17 mouse cellular contexts compared by ENCODE assay signal in genomic region chr15:3396149-3396548, GRCm38 (mm10).
"Had no signal": no experiment of that assay in that cellular context is flagged by ENCODE, and none has a peak within 500 bp of the region (broad histone marks: within the 10 kb centered on the region; RNA-seq: fewer than 3 reads in every experiment).

No protein-coding gene starts in this region.

- ATAC-seq: inflammation-experienced regulatory T-cells, adult 6 months; intestine, embryonic 16.5 days; midbrain, embryonic 15.5 days had no signal

- H3K27ac ChIP-seq: hindbrain, postnatal 0 days; layer of hippocampus, adult 2 months; liver, embryonic 13.5 days; macrophage; midbrain, embryonic 12.5 days; midbrain, embryonic 15.5 days; stomach, embryonic 15.5 days had no signal

- H3K4me3 ChIP-seq: layer of hippocampus, adult 2 months; liver, embryonic 13.5 days; midbrain, embryonic 12.5 days; midbrain, embryonic 15.5 days; stomach, embryonic 15.5 days had no signal

- H3K9ac ChIP-seq: liver, embryonic 13.5 days; midbrain, embryonic 12.5 days; midbrain, embryonic 15.5 days; stomach, embryonic 15.5 days had no signal

- H3K4me1 ChIP-seq: liver, embryonic 13.5 days; midbrain, embryonic 12.5 days; midbrain, embryonic 15.5 days had no signal

- H3K4me2 ChIP-seq: liver, embryonic 13.5 days; midbrain, embryonic 12.5 days; midbrain, embryonic 15.5 days; stomach, embryonic 15.5 days had no signal

- DNase-seq: kidney, adult 18-20 months; kidney, adult 9 months; kidney, postnatal 14 days; layer of hippocampus, adult 9-11 months; liver, embryonic 13.5 days; retina, postnatal 1 day; right cerebral cortex, postnatal 25 days; spleen, adult 18-20 months; thymus, postnatal 25 days had no signal

- H3K9me3 ChIP-seq: liver, embryonic 13.5 days; midbrain, embryonic 12.5 days; midbrain, embryonic 15.5 days; stomach, embryonic 15.5 days had no signal

- H3K36me3 ChIP-seq: liver, embryonic 13.5 days; midbrain, embryonic 12.5 days; midbrain, embryonic 15.5 days; stomach, embryonic 15.5 days had no signal

- H3K27me3 ChIP-seq: liver, embryonic 13.5 days; midbrain, embryonic 12.5 days; midbrain, embryonic 15.5 days; stomach, embryonic 15.5 days had no signal
